Mouse (Mus musculus): ENCODE measurements at regions not wholly inside any gene's neighbourhood (a gene's known extent, or its start where the extent isn't known, plus 50 kb on each side); places are given as distances from the start of the nearest gene placed in this dataset.

GRCm38 (mm10) chr9:101552789-101553188, 301.2 kb upstream of the Ppp2r3a start:
- no peak for TF ChIP-seq EP300 (IDR thresholded peaks at IDR 0.05; ENCODE audit: low read depth)
- no peak for TF ChIP-seq CTCF (IDR thresholded peaks at IDR 0.05; ENCODE audit: low read depth)
